34 mouse cellular contexts compared by ENCODE assay signal in the genomic region with DNA sequence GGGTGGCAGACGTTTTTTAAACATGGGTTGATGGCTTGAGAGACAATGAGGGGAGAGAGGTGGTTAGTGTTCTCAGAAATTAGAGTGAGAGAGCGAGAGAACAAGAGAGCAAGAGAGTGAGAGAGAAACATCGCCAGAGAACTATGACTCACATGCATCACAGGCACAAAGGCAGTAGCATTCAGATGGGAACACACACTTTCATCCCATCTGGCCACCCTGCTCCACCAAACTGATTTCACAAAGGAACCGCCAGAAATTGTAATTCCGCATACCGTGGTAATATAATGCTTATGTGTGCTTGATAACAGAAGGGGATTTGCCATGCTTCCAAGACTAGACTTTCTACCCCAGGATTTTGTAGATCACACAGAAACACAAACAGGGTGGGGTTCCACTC. TPM values are rescaled to one million over a fixed set of nuclear protein-coding genes. Genes with fewer than 3 reads are reported as not detected.
DNase-seq lines count a peak whose midpoint lies in the region; ATAC-seq and TF ChIP-seq lines count a peak whose summit lies in the region.
"Had no signal": no experiment of that assay in that cellular context is flagged by ENCODE, and none has a peak within 500 bp of the region (broad histone marks: within the 10 kb centered on the region; RNA-seq: fewer than 3 reads in every experiment).

No protein-coding gene starts in this region.

- TF ChIP-seq CTCF in forebrain, postnatal 0 days (IDR thresholded peaks at IDR 0.05; ENCODE audit: low read depth), result no peak
- no peak for TF ChIP-seq CTCF in cerebellum, adult 2 months (IDR thresholded peaks at IDR 0.05; ENCODE audit: borderline replicate concordance, insufficient read depth, low read depth, low read length)

- peak; percentile 17 for DNase-seq in forebrain, postnatal 0 days
- peak; percentile 68 for DNase-seq in midbrain, embryonic 11.5 days (ENCODE audit: low spot score, missing footprints)
- peak; percentile 63 for DNase-seq in layer of hippocampus, adult 9-10 months (ENCODE audit: low spot score)
- no peak for DNase-seq in cerebellum, adult 2 months
- DNase-seq in gastrocnemius, postnatal 14 days, result no peak
- DNase-seq: adrenal gland, adult 2 months; adrenal gland, postnatal 36 days; cerebellum, adult 9-10 months; cerebellum, postnatal 36 days; gastrocnemius, postnatal 10 days; heart, postnatal 36 days; kidney, adult 9 months; kidney, postnatal 10 days; lung, embryonic 14.5 days; right cerebral cortex, postnatal 14 days; thymus, postnatal 14 days had no signal

- intact Hi-C loops in gastrocnemius, postnatal 14 days (cut with DNase I; ENCODE audit: low total_unique reads), result no loop called here

- H3K27ac ChIP-seq in forebrain, postnatal 0 days (ENCODE audit: low read depth, low read length), result no peak overlapping the region
- H3K27ac ChIP-seq in forebrain, embryonic 12.5 days, result no peak overlapping the region
- H3K27ac ChIP-seq in midbrain, embryonic 11.5 days (ENCODE audit: low read depth, low read length), result no peak overlapping the region
- no peak overlapping the region for H3K27ac ChIP-seq in midbrain, embryonic 16.5 days (ENCODE audit: low read length)
- no peak overlapping the region for H3K27ac ChIP-seq in cerebellum, adult 2 months (ENCODE audit: insufficient read depth, low read length)
- no peak overlapping the region for H3K27ac ChIP-seq in intestine, embryonic 15.5 days
- H3K27ac ChIP-seq: forebrain, embryonic 15.5 days; heart, embryonic 10.5 days; heart, embryonic 15.5 days; hindbrain, embryonic 13.5 days; limb, embryonic 12.5 days; liver, embryonic 15.5 days; midbrain, embryonic 10.5 days; neural tube, embryonic 12.5 days; stomach, embryonic 15.5 days had no signal

- no peak overlapping the region for H3K4me2 ChIP-seq in forebrain, postnatal 0 days (ENCODE audit: low read depth)
- no peak overlapping the region for H3K4me2 ChIP-seq in forebrain, embryonic 12.5 days
- H3K4me2 ChIP-seq in midbrain, embryonic 11.5 days, result no peak overlapping the region
- H3K4me2 ChIP-seq in midbrain, embryonic 16.5 days (ENCODE audit: low read length), result no peak overlapping the region
- H3K4me2 ChIP-seq in intestine, embryonic 15.5 days (replicated peaks), result no peak overlapping the region
- H3K4me2 ChIP-seq: forebrain, embryonic 15.5 days; heart, embryonic 15.5 days; hindbrain, embryonic 13.5 days; limb, embryonic 12.5 days; liver, embryonic 15.5 days; lung, embryonic 14.5 days; neural tube, embryonic 12.5 days; stomach, embryonic 15.5 days had no signal

- no peak overlapping the region for H3K9ac ChIP-seq in forebrain, postnatal 0 days
- H3K9ac ChIP-seq in forebrain, embryonic 12.5 days, result no peak overlapping the region
- H3K9ac ChIP-seq in midbrain, embryonic 11.5 days (ENCODE audit: low read length), result no peak overlapping the region
- no peak overlapping the region for H3K9ac ChIP-seq in midbrain, embryonic 16.5 days (ENCODE audit: low read depth, low read length)
- no peak overlapping the region for H3K9ac ChIP-seq in intestine, embryonic 15.5 days
- H3K9ac ChIP-seq: forebrain, embryonic 15.5 days; heart, embryonic 15.5 days; hindbrain, embryonic 13.5 days; limb, embryonic 12.5 days; liver, embryonic 15.5 days; lung, embryonic 14.5 days; neural tube, embryonic 12.5 days; stomach, embryonic 15.5 days had no signal

- 49% methylated on average over 6 of the region's 6 CpGs for WGBS in forebrain, postnatal 0 days
- 82% methylated on average over 6 of the region's 6 CpGs for WGBS in forebrain, embryonic 12.5 days
- 83% methylated on average over 6 of the region's 6 CpGs for WGBS in midbrain, embryonic 11.5 days
- 84% methylated on average over 6 of the region's 6 CpGs for WGBS in midbrain, embryonic 16.5 days
- WGBS in cerebellum, adult 2 months, result 72% methylated on average over 6 of the region's 6 CpGs
- 77% methylated on average over 6 of the region's 6 CpGs for WGBS in intestine, embryonic 15.5 days

- TF ChIP-seq POLR2A in cerebellum, adult 2 months (IDR thresholded peaks at IDR 0.05; ENCODE audit: borderline replicate concordance, insufficient read depth, low read length), result no peak

- H3K27me3 ChIP-seq in forebrain, postnatal 0 days (ENCODE audit: insufficient read depth, low read length), result no peaks in the 10 kb centered on the region
- H3K27me3 ChIP-seq in forebrain, embryonic 12.5 days, result no peaks in the 10 kb centered on the region
- H3K27me3 ChIP-seq in midbrain, embryonic 11.5 days (ENCODE audit: control insufficient read depth, insufficient read depth, low read length), result no peaks in the 10 kb centered on the region
- no peaks in the 10 kb centered on the region for H3K27me3 ChIP-seq in midbrain, embryonic 16.5 days (ENCODE audit: control insufficient read depth, insufficient read depth, low read depth, low read length)
- no peaks in the 10 kb centered on the region; the same call in 1 of the 2 replicates for H3K27me3 ChIP-seq in cerebellum, adult 2 months (ENCODE audit: control insufficient read depth, insufficient read depth, low read length)
- no peaks in the 10 kb centered on the region for H3K27me3 ChIP-seq in intestine, embryonic 15.5 days (replicated peaks)
- H3K27me3 ChIP-seq: forebrain, embryonic 15.5 days; liver, embryonic 15.5 days; neural tube, embryonic 12.5 days; stomach, embryonic 15.5 days had no signal

- H3K36me3 ChIP-seq in forebrain, postnatal 0 days (ENCODE audit: insufficient read depth), result no peaks in the 10 kb centered on the region
- H3K36me3 ChIP-seq in forebrain, embryonic 12.5 days (replicated peaks), result no peaks in the 10 kb centered on the region
- H3K36me3 ChIP-seq in midbrain, embryonic 11.5 days (ENCODE audit: control insufficient read depth, insufficient read depth, low read length), result no peaks in the 10 kb centered on the region
- H3K36me3 ChIP-seq in midbrain, embryonic 16.5 days (ENCODE audit: control insufficient read depth, insufficient read depth, low read length), result no peaks in the 10 kb centered on the region
- H3K36me3 ChIP-seq in intestine, embryonic 15.5 days, result no peaks in the 10 kb centered on the region
- H3K36me3 ChIP-seq: forebrain, embryonic 15.5 days; heart, embryonic 10.5 days; heart, embryonic 15.5 days; hindbrain, embryonic 13.5 days; limb, embryonic 12.5 days; liver, embryonic 15.5 days; midbrain, embryonic 10.5 days; neural tube, embryonic 12.5 days; stomach, embryonic 15.5 days had no signal

- H3K9me3 ChIP-seq in forebrain, postnatal 0 days (ENCODE audit: low read length), result no peaks in the 10 kb centered on the region
- H3K9me3 ChIP-seq in forebrain, embryonic 12.5 days, result no peaks in the 10 kb centered on the region
- no peaks in the 10 kb centered on the region for H3K9me3 ChIP-seq in midbrain, embryonic 11.5 days (ENCODE audit: control insufficient read depth, low read length)
- H3K9me3 ChIP-seq in midbrain, embryonic 16.5 days (replicated peaks; ENCODE audit: control insufficient read depth, low read length, poor library complexity, severe bottlenecking), result no peaks in the 10 kb centered on the region
- H3K9me3 ChIP-seq in intestine, embryonic 15.5 days, result no peaks in the 10 kb centered on the region
- H3K9me3 ChIP-seq: forebrain, embryonic 15.5 days; heart, embryonic 10.5 days; heart, embryonic 15.5 days; hindbrain, embryonic 13.5 days; limb, embryonic 12.5 days; liver, embryonic 15.5 days; midbrain, embryonic 10.5 days; neural tube, embryonic 12.5 days; stomach, embryonic 15.5 days had no signal

- H3K4me1 ChIP-seq in forebrain, postnatal 0 days (ENCODE audit: insufficient read depth), result no peaks in the 10 kb centered on the region
- peaks cover 10% of the 10 kb centered on the region for H3K4me1 ChIP-seq in forebrain, embryonic 12.5 days
- H3K4me1 ChIP-seq in midbrain, embryonic 11.5 days (ENCODE audit: control insufficient read depth, insufficient read depth, low read length), result no peaks in the 10 kb centered on the region
- peaks cover 6% of the 10 kb centered on the region for H3K4me1 ChIP-seq in midbrain, embryonic 16.5 days (ENCODE audit: control insufficient read depth, insufficient read depth, low read length)
- H3K4me1 ChIP-seq in cerebellum, adult 2 months (ENCODE audit: control insufficient read depth, insufficient read depth, low read length), result no peaks in the 10 kb centered on the region
- H3K4me1 ChIP-seq in intestine, embryonic 15.5 days (replicated peaks), result no peaks in the 10 kb centered on the region
- H3K4me1 ChIP-seq: limb, embryonic 12.5 days; stomach, embryonic 15.5 days had no signal

- no peak overlapping the region for H3K4me3 ChIP-seq in forebrain, postnatal 0 days (ENCODE audit: low read depth, low read length)
- no peak overlapping the region for H3K4me3 ChIP-seq in forebrain, embryonic 12.5 days (replicated peaks)
- no peak overlapping the region for H3K4me3 ChIP-seq in midbrain, embryonic 11.5 days (ENCODE audit: low read depth, low read length)
- H3K4me3 ChIP-seq in midbrain, embryonic 16.5 days (ENCODE audit: low read depth, low read length), result no peak overlapping the region
- H3K4me3 ChIP-seq in cerebellum, adult 2 months (replicated peaks; ENCODE audit: insufficient read depth, low read depth, low read length), result no peak overlapping the region
- H3K4me3 ChIP-seq in intestine, embryonic 15.5 days (replicated peaks), result no peak overlapping the region
- H3K4me3 ChIP-seq: forebrain, embryonic 15.5 days; heart, embryonic 10.5 days; heart, embryonic 15.5 days; hindbrain, embryonic 13.5 days; limb, embryonic 12.5 days; liver, embryonic 15.5 days; midbrain, embryonic 10.5 days; myocyte; neural tube, embryonic 12.5 days; stomach, embryonic 15.5 days had no signal

- ATAC-seq in forebrain, postnatal 0 days, result peak; percentile 53; the same call in 1 of the 2 replicates
- no peak for ATAC-seq in forebrain, embryonic 12.5 days (ENCODE audit: low FRiP score)
- ATAC-seq in midbrain, embryonic 11.5 days (ENCODE audit: low FRiP score), result no peak
- no peak for ATAC-seq in midbrain, embryonic 16.5 days
- ATAC-seq in intestine, embryonic 15.5 days, result no peak
- ATAC-seq: activated CD4-positive, CD25-positive, alpha-beta regulatory T cell, adult 4 months; forebrain, embryonic 15.5 days; intestine, postnatal 0 days had no signal

RNA-seq across cellular contexts. Expression of gene Stab2, which starts 38.5 kb away (rescaled TPM):
- total RNA-seq in forebrain, postnatal 0 days (2014; rRNA removed), result 0.19 and 0.31 TPM in 2 replicates
- 0.04 and 0.08 TPM in 2 replicates for polyA plus RNA-seq in forebrain, postnatal 0 days (2015; fragmentation: Nextera tagmentation; extraction: Ambion mirVana)
- 0.10 TPM in 1 of 2 replicates, not detected in the other for polyA plus RNA-seq in forebrain, embryonic 12.5 days (2016; fragmentation: Nextera tagmentation; extraction: Ambion mirVana)
- polyA plus RNA-seq in midbrain, embryonic 11.5 days (2014; fragmentation: Nextera tagmentation; extraction: Ambion mirVana), result 0.25 and 0.26 TPM in 2 replicates
- 0.03 and 0.10 TPM in 2 replicates for polyA plus RNA-seq in midbrain, embryonic 16.5 days (2015; fragmentation: Nextera tagmentation; extraction: Ambion mirVana)
- 0.11 and 0.16 TPM in 2 replicates for polyA plus RNA-seq in cerebellum, adult 2 months (2012; rRNA removed)
- under 1 TPM; 0.66 to 0.91 TPM for total RNA-seq in gastrocnemius, postnatal 14 days (2021)
- polyA plus RNA-seq in intestine, embryonic 15.5 days (2015; fragmentation: Nextera tagmentation; extraction: Ambion mirVana), result 1.1 TPM in 2 replicates
- total RNA-seq: CH12.LX; granulocyte monocyte progenitor cell, adult 5-6 weeks; megakaryocyte progenitor cell, adult 5-6 weeks had no signal
- polyA plus RNA-seq: activated CD4-positive, CD25-positive, alpha-beta regulatory T cell, adult 4 months had no signal

Comparison
In these comparisons a context has a peak if more than half of its experiments do, and no peak if none do; other contexts are left out.
1. DNase-seq: peak in forebrain, postnatal 0 days (single experiment), midbrain, embryonic 11.5 days (single experiment) and layer of hippocampus, adult 9-10 months (single experiment); none in cerebellum, adult 2 months (0 of 2) and gastrocnemius, postnatal 14 days (single experiment).